Mouse (Mus musculus) ovary, postnatal 36 days (tissue): ENCODE data around the gene Lrrc74a.

Source experiments
- DNase-seq: peaks from one replicate; pipeline ENCODE4 v3.0.0; 2022; ENCODE audit warnings: low spot score, mixed read lengths

Lrrc74a gene

GRCm38 (mm10) chr12:86804857-86805256, 70.7 kb downstream of the Lrrc74a start:
- no peak for DNase-seq

DNA sequence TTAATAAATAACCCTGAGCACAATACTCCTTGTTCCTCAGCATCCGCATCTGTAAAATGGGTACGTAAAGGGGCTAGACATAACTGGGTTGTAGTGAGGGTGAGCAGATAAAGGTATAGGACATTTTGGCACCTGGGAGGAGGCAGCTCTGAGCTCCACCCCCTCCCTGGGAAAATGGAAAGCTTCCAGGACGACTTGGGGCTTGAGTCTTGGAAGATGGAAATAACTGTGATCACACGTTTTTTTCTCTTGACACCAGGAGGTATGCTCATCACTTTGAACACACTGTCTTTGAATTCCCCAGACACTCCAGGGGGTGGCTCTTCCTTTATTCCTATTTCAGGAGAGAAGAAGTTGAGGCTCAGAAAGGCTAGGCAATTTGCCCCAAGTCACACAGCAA, 71.1 kb downstream of the Lrrc74a start:
- DNase-seq = no peak

- DNase-seq = no peak
Observed at GRCm38 (mm10) chr12:86806031-86806922, 72.1 kb downstream of the Lrrc74a start.

DNA sequence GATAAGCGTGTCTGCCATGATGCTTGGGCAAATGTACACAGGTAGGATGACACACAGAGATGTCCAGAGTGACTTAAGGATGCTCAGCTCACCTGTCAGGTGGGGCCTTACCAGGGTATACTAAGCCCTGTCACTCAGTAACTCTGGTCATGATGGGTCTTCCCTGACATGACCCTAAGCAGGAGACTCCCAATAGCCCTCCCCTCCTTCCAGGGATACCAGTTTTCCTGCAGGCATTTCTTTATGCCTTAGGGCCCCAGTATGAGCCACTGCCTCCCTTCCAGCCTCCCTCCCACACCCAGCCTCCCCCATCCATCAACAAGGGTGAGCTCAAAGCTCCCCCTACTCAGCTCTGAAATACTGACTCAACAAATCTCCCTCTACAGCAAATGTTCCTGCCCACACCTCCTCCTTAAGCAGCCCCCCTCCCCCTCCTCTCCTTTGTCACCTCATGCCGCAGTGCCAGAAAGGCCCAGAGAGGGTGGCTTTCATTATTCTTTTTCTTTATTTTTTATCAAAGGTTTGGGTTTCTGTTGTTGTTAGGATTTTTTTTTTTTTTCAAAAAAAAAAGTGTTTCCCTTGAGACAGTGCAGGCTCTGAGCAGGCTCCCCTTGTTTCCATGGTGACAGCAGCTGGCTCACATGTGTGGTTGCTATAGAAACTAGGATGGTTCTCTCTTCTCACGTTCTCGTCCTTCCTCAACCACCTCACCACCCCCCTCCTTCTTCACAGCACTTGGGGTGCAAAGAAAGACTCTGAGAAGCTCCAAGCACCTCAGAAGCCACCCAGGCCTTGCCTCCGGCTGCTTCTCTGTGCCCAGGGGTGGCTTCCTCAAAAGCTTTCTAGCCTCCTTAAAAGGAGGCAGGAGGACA, 73.0 kb downstream of the Lrrc74a start:
- DNase-seq = no peak

- DNase-seq = no peak
Observed at GRCm38 (mm10) chr12:86807795-86808128, 73.6 kb downstream of the Lrrc74a start.

- no peak for DNase-seq
Observed at GRCm38 (mm10) chr12:86808856-86809255, 74.7 kb downstream of the Lrrc74a start.

GRCm38 (mm10) chr12:86810040-86810439, 75.9 kb downstream of the Lrrc74a start:
- no peak for DNase-seq

DNA sequence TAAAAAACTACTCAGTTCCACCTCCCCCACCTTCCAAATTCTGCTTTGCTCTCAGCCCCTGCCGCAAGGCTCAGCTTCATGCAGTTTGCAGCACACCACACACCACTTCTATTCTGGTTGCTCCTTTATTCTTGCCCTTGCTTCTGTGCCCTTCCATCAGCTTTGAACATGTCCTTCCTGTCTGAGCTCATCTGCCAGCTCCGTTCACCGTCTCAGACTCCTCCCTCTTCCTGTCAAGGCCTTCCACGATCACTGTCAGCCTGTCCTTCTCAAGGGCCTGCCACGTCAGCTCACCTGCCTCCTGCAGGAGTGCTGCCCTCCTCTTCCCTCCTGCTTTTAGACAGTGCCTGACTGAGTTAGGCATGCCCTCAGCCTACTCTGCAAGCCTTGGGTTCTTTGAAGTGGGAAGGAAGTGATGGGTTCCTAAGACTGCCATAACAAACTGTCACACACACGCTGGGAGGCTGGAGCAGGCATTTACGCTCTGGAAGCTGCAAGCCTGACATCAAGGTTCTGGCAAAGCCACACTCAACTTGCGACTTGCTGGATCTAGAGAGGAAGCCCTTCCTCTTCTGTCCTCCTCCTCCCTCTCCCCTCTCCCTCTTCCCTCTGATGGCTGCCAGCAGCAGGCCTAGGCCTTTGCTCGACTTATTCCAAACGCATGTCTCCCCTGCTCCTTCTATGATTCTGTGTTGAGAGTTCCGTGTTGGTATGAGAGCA, 76.7 kb downstream of the Lrrc74a start:
- no peak for DNase-seq

GRCm38 (mm10) chr12:86812782-86813181, 78.6 kb downstream of the Lrrc74a start:
- DNase-seq = no peak
